Mouse (Mus musculus): ENCODE data around the gene Fbxo40. TPM values are rescaled to one million over a fixed set of nuclear protein-coding genes. Genes with fewer than 3 reads are reported as not detected.
A peak's percentile ranks its signal among the peaks of the same experiment; 100 is the strongest.

The Fbxo40 gene
- polyA plus RNA-seq, 1 experiment from 2014 or later = 0.06 TPM

DNA sequence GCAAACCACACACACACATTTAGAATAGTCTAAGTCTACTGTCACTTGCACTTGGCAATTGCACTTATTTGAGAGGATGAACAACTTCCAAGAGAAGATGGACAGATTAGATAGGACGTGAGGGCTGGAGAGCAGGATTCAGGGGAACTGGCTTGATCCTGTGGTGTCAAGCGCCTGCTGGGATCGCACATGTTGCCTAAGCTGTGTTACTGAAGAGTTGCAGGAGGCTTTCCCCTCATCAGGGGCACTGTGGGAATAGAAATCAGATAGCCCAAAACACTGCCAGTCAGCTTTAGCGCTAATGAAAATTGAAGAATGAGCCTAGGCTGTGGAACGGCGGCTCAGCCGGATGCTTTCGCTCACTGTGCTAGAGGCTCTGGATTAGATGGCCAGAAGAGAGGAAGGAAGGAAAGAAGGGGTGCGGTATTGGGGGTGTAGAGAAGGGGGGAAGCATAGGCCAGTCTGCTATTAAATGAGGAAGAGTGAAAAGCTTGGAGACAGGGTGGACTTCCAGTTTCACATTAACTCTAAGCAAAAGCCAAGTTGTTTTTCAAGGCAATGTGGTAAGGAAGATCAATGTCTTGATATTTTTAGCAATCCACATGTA is 9.2 kb upstream of the Fbxo40 start:
- Histone ChIP-seq H3K9ac (ENCODE audit: low read depth, low read length) (no peak overlapping the region), H3K4me2 (ENCODE audit: low read depth, low read length) (no peak overlapping the region), H3K36me3 (ENCODE audit: control insufficient read depth, insufficient read depth) (no peaks in the 10 kb centered on the region), H3K4me1 (ENCODE audit: control insufficient read depth, low read depth, low read length) (no peaks in the 10 kb centered on the region), H3K27me3 (ENCODE audit: control insufficient read depth, insufficient read depth, low read depth, low read length) (no peaks in the 10 kb centered on the region), H3K4me3 (ENCODE audit: low read depth, low read length) (no peak overlapping the region), H3K27ac (ENCODE audit: low read length) (no peak overlapping the region), H3K9me3 (replicated peaks; ENCODE audit: control insufficient read depth, low read length) (no peaks in the 10 kb centered on the region)
- ATAC-seq (ENCODE audit: low read depth) = no peak
- 53% methylated on average over 9 of the region's 9 CpGs for WGBS (ENCODE audit: insufficient replicate concordance)

GRCm38 (mm10) chr16:36997650-36998049 is 7.4 kb upstream of the Fbxo40 start:
- no peak overlapping the region for H3K27ac ChIP-seq (ENCODE audit: low read length)
- no peaks in the 10 kb centered on the region for H3K9me3 ChIP-seq (replicated peaks; ENCODE audit: control insufficient read depth, low read length)
- no peak overlapping the region for H3K4me3 ChIP-seq (ENCODE audit: low read depth, low read length)
- H3K4me1 ChIP-seq (ENCODE audit: control insufficient read depth, low read depth, low read length) = no peaks in the 10 kb centered on the region
- no peaks in the 10 kb centered on the region for H3K36me3 ChIP-seq (ENCODE audit: control insufficient read depth, insufficient read depth)
- WGBS (ENCODE audit: insufficient replicate concordance) = 40% methylated on average over 6 of the region's 6 CpGs
- H3K27me3 ChIP-seq (ENCODE audit: control insufficient read depth, insufficient read depth, low read depth, low read length) = no peaks in the 10 kb centered on the region
- no peak overlapping the region for H3K4me2 ChIP-seq (ENCODE audit: low read depth, low read length)
- no peak overlapping the region for H3K9ac ChIP-seq (ENCODE audit: low read depth, low read length)
- no peak for ATAC-seq (ENCODE audit: low read depth)

DNA sequence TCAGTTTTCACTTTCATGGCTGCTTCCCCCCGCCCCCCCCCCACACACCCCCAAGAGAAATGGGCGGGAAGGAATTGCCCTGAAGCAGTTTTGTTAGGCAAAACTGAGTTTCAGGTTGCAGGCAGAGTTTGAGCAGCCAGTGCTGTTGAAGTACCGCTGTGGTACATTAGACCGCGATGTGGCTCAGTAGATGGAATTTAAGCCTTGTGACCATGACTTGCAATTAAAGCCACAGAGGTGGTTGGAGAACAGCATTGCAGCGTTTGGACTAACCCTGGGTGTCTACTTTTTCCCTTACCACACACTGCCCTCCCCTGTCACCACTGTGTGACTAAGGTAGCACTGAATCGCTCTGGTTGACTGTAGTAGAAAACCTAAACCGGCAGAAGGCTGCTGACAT is 774 bp downstream of the Fbxo40 start:
- Histone ChIP-seq H3K4me2 (ENCODE audit: low read depth, low read length) (no peak overlapping the region), H3K9ac (ENCODE audit: low read depth, low read length) (no peak overlapping the region), H3K36me3 (ENCODE audit: control insufficient read depth, insufficient read depth) (no peaks in the 10 kb centered on the region), H3K9me3 (replicated peaks; ENCODE audit: control insufficient read depth, low read length) (no peaks in the 10 kb centered on the region), H3K4me3 (ENCODE audit: low read depth, low read length) (no peak overlapping the region), H3K27ac (ENCODE audit: low read length) (no peak overlapping the region), H3K4me1 (ENCODE audit: control insufficient read depth, low read depth, low read length) (no peaks in the 10 kb centered on the region), H3K27me3 (ENCODE audit: control insufficient read depth, insufficient read depth, low read depth, low read length) (no peaks in the 10 kb centered on the region)
- no peak for ATAC-seq (ENCODE audit: low read depth)
- whole genome bisulfite sequencing (ENCODE audit: insufficient replicate concordance) = 58% methylated on average over 8 of the region's 8 CpGs

- no peaks in the 10 kb centered on the region for H3K4me1 ChIP-seq (ENCODE audit: control insufficient read depth, low read depth, low read length)
- H3K4me2 ChIP-seq (ENCODE audit: low read depth, low read length) = no peak overlapping the region
- no peaks in the 10 kb centered on the region for H3K27me3 ChIP-seq (ENCODE audit: control insufficient read depth, insufficient read depth, low read depth, low read length)
- H3K27ac ChIP-seq (ENCODE audit: low read length) = no peak overlapping the region
- no peak overlapping the region for H3K9ac ChIP-seq (ENCODE audit: low read depth, low read length)
- no peak overlapping the region for H3K4me3 ChIP-seq (ENCODE audit: low read depth, low read length)
- ATAC-seq (ENCODE audit: low read depth) = no peak
- H3K36me3 ChIP-seq (ENCODE audit: control insufficient read depth, insufficient read depth) = no peaks in the 10 kb centered on the region
- H3K9me3 ChIP-seq (replicated peaks; ENCODE audit: control insufficient read depth, low read length) = no peaks in the 10 kb centered on the region
These were observed 2.2 kb downstream of the Fbxo40 start for GRCm38 (mm10) chr16:36988066-36988465.

- H3K4me1 ChIP-seq (ENCODE audit: control insufficient read depth, low read depth, low read length) = no peaks in the 10 kb centered on the region
- H3K4me3 ChIP-seq (ENCODE audit: low read depth, low read length) = no peak overlapping the region
- no peak overlapping the region for H3K4me2 ChIP-seq (ENCODE audit: low read depth, low read length)
- no peak for ATAC-seq (ENCODE audit: low read depth)
- no peak overlapping the region for H3K9ac ChIP-seq (ENCODE audit: low read depth, low read length)
- H3K9me3 ChIP-seq (replicated peaks; ENCODE audit: control insufficient read depth, low read length) = no peaks in the 10 kb centered on the region
- H3K36me3 ChIP-seq (ENCODE audit: control insufficient read depth, insufficient read depth) = no peaks in the 10 kb centered on the region
- H3K27me3 ChIP-seq (ENCODE audit: control insufficient read depth, insufficient read depth, low read depth, low read length) = no peaks in the 10 kb centered on the region
- no peak overlapping the region for H3K27ac ChIP-seq (ENCODE audit: low read length)
- WGBS (ENCODE audit: insufficient replicate concordance) = 66% methylated on average over 2 of the region's 2 CpGs
These were observed 2.9 kb downstream of the Fbxo40 start for GRCm38 (mm10) chr16:36987399-36987798.

DNA sequence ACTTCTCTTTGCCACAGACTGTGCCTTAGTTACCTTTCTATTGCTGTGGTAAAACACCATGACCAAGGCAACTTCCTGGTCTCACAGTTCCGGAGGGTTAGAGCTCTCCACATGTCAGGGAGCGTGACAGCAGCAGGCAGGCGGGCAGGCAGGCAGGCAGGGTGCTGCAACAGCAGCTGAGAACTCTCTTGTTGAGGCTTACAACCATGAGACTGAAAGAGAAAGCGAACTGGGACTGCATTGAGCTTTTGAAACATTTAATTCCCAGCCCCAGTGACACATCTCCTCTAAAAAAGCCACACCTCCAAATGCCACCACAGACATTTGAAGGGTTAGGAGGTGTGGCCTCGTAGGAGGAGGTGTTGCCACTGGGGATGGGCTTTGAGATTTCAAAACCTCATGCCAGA is 4.6 kb downstream of the Fbxo40 start:
- H3K9ac ChIP-seq (ENCODE audit: low read depth, low read length) = no peak overlapping the region
- no peaks in the 10 kb centered on the region for H3K4me1 ChIP-seq (ENCODE audit: control insufficient read depth, low read depth, low read length)
- H3K4me3 ChIP-seq (ENCODE audit: low read depth, low read length) = peak overlapping the region; percentile 15; the same call in 1 of the 2 replicates
- H3K36me3 ChIP-seq (ENCODE audit: control insufficient read depth, insufficient read depth) = no peaks in the 10 kb centered on the region
- H3K27me3 ChIP-seq (ENCODE audit: control insufficient read depth, insufficient read depth, low read depth, low read length) = no peaks in the 10 kb centered on the region
- no peaks in the 10 kb centered on the region for H3K9me3 ChIP-seq (replicated peaks; ENCODE audit: control insufficient read depth, low read length)
- ATAC-seq (ENCODE audit: low read depth) = peak; percentile 30; the same call in 1 of the 2 replicates
- H3K4me2 ChIP-seq (ENCODE audit: low read depth, low read length) = peak overlapping the region; percentile 25; the same call in 1 of the 2 replicates
- 20% methylated on average over 5 of the region's 5 CpGs for WGBS (ENCODE audit: insufficient replicate concordance)
- H3K27ac ChIP-seq (ENCODE audit: low read length) = no peak overlapping the region

- H3K4me3 ChIP-seq (ENCODE audit: low read depth, low read length) = no peak overlapping the region
- ATAC-seq (ENCODE audit: low read depth) = no peak
- no peak overlapping the region for H3K27ac ChIP-seq (ENCODE audit: low read length)
- no peaks in the 10 kb centered on the region for H3K9me3 ChIP-seq (replicated peaks; ENCODE audit: control insufficient read depth, low read length)
- no peaks in the 10 kb centered on the region for H3K36me3 ChIP-seq (ENCODE audit: control insufficient read depth, insufficient read depth)
- no peaks in the 10 kb centered on the region for H3K4me1 ChIP-seq (ENCODE audit: control insufficient read depth, low read depth, low read length)
- no peak overlapping the region for H3K9ac ChIP-seq (ENCODE audit: low read depth, low read length)
- 67% methylated on average over 1 of the region's 1 CpGs for WGBS (ENCODE audit: insufficient replicate concordance)
- H3K4me2 ChIP-seq (ENCODE audit: low read depth, low read length) = no peak overlapping the region
- no peaks in the 10 kb centered on the region for H3K27me3 ChIP-seq (ENCODE audit: control insufficient read depth, insufficient read depth, low read depth, low read length)
These were observed 6.5 kb downstream of the Fbxo40 start for GRCm38 (mm10) chr16:36983796-36984195.

DNA sequence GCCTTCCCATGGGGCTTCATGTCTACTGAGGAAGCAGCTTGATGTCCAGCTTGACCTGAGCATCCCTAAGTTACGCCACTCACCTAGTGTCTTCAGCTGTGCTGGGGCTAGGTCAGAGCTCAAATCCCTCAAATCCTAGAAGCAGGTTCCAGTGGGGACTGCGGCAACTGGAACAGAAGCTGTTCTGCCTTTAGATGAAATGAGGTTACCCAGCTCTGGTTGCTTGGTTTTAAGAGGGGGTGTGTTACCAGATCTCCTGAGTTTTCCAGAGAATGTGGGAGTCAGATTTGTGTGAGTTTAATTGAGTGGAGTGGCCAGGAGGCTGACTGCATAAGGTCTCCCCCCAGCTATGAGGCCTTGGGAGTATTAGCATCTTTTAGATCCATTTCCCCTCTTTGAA is 11.1 kb downstream of the Fbxo40 start:
- Histone ChIP-seq H3K27ac (ENCODE audit: low read length) (no peak overlapping the region), H3K27me3 (ENCODE audit: control insufficient read depth, insufficient read depth, low read depth, low read length) (no peaks in the 10 kb centered on the region), H3K4me2 (ENCODE audit: low read depth, low read length) (no peak overlapping the region), H3K36me3 (ENCODE audit: control insufficient read depth, insufficient read depth) (no peaks in the 10 kb centered on the region), H3K4me1 (ENCODE audit: control insufficient read depth, low read depth, low read length) (no peaks in the 10 kb centered on the region), H3K9ac (ENCODE audit: low read depth, low read length) (no peak overlapping the region), H3K4me3 (ENCODE audit: low read depth, low read length) (no peak overlapping the region), H3K9me3 (replicated peaks; ENCODE audit: control insufficient read depth, low read length) (no peaks in the 10 kb centered on the region)
- no peak for ATAC-seq (ENCODE audit: low read depth)
- 76% methylated on average over 2 of the region's 2 CpGs for WGBS (ENCODE audit: insufficient replicate concordance)

GRCm38 (mm10) chr16:36963415-36963814 is 26.9 kb downstream of the Fbxo40 start:
- H3K9ac ChIP-seq (ENCODE audit: low read depth, low read length) = no peak overlapping the region
- no peaks in the 10 kb centered on the region for H3K4me1 ChIP-seq (ENCODE audit: control insufficient read depth, low read depth, low read length)
- no peaks in the 10 kb centered on the region for H3K27me3 ChIP-seq (ENCODE audit: control insufficient read depth, insufficient read depth, low read depth, low read length)
- no peak overlapping the region for H3K4me3 ChIP-seq (ENCODE audit: low read depth, low read length)
- no peaks in the 10 kb centered on the region for H3K36me3 ChIP-seq (ENCODE audit: control insufficient read depth, insufficient read depth)
- 58% methylated on average over 4 of the region's 4 CpGs for WGBS (ENCODE audit: insufficient replicate concordance)
- ATAC-seq (ENCODE audit: low read depth) = no peak
- no peak overlapping the region for H3K27ac ChIP-seq (ENCODE audit: low read length)
- no peak overlapping the region for H3K4me2 ChIP-seq (ENCODE audit: low read depth, low read length)
- no peaks in the 10 kb centered on the region for H3K9me3 ChIP-seq (replicated peaks; ENCODE audit: control insufficient read depth, low read length)

Data from liver, embryonic 16.5 days (tissue).